Comparison of ENCODE assay signal across 15 mouse cellular contexts in genomic region chr9:49533912-49534491, GRCm38 (mm10). TPM values are rescaled to one million over a fixed set of nuclear protein-coding genes. Genes with fewer than 3 reads are reported as not detected.
A peak's percentile ranks its signal among the peaks of the same experiment; 100 is the strongest.
DNase-seq lines count a peak whose midpoint lies in the region; ATAC-seq lines count a peak whose summit lies in the region.
"Had no signal": no experiment of that assay in that cellular context is flagged by ENCODE, and none has a peak within 500 bp of the region (broad histone marks: within the 10 kb centered on the region; RNA-seq: fewer than 3 reads in every experiment).

No protein-coding gene starts in this region.

- H3K4me2 ChIP-seq in neural tube, embryonic 11.5 days (ENCODE audit: low read depth): no peak overlapping the region
- peak overlapping the region; percentile 38 for H3K4me2 ChIP-seq in forebrain, embryonic 13.5 days
- H3K4me2 ChIP-seq: heart, embryonic 15.5 days; limb, embryonic 13.5 days had no signal

- H3K9me3 ChIP-seq in neural tube, embryonic 11.5 days (ENCODE audit: control insufficient read depth, low read length): no peaks in the 10 kb centered on the region
- H3K9me3 ChIP-seq in forebrain, embryonic 13.5 days (replicated peaks): no peaks in the 10 kb centered on the region
- H3K9me3 ChIP-seq: heart, embryonic 15.5 days; limb, embryonic 13.5 days had no signal

- intact Hi-C loops in gastrocnemius, postnatal 14 days (cut with DNase I; ENCODE audit: low total_unique reads): no loop called here
- intact Hi-C loops in heart, postnatal 14 days (cut with DNase I): no loop called here

- WGBS in neural tube, embryonic 11.5 days: 10% methylated on average over 7 of the region's 8 CpGs
- 11% methylated on average over 6 of the region's 8 CpGs for WGBS in forebrain, embryonic 13.5 days

- H3K9ac ChIP-seq in neural tube, embryonic 11.5 days (ENCODE audit: low read length): no peak overlapping the region
- H3K9ac ChIP-seq in forebrain, embryonic 13.5 days: peak overlapping the region; percentile 12; the same call in 1 of the 2 replicates
- H3K9ac ChIP-seq: heart, embryonic 15.5 days; limb, embryonic 13.5 days had no signal

- H3K27me3 ChIP-seq in neural tube, embryonic 11.5 days (ENCODE audit: control insufficient read depth, insufficient read depth, low read length): no peaks in the 10 kb centered on the region
- no peaks in the 10 kb centered on the region for H3K27me3 ChIP-seq in forebrain, embryonic 13.5 days
- H3K27me3 ChIP-seq: heart, embryonic 15.5 days; limb, embryonic 13.5 days had no signal

- peak; percentile 63 for ATAC-seq in neural tube, embryonic 11.5 days (ENCODE audit: insufficient read depth, low FRiP score, low TSS enrichment)
- ATAC-seq in forebrain, embryonic 13.5 days: peak; percentile 76
- ATAC-seq in megakaryocyte progenitor cell, adult 5-6 weeks (replicated peaks; ENCODE audit: poor library complexity): peak; percentile 71

- H3K36me3 ChIP-seq in neural tube, embryonic 11.5 days (ENCODE audit: control insufficient read depth, insufficient read depth, low read length): no peaks in the 10 kb centered on the region
- peaks cover 23% of the 10 kb centered on the region for H3K36me3 ChIP-seq in forebrain, embryonic 13.5 days (ENCODE audit: poor library complexity, severe bottlenecking)
- H3K36me3 ChIP-seq: heart, embryonic 15.5 days had no signal

- DNase-seq in neural tube, embryonic 11.5 days (ENCODE audit: low spot score): peak; percentile 44
- no peak for DNase-seq in neural tube, embryonic 10.5 days (ENCODE audit: extremely low spot score, low spot score)
- no peak for DNase-seq in retina, postnatal 1 day
- DNase-seq in gastrocnemius, postnatal 10 days: no peak
- no peak for DNase-seq in gastrocnemius, postnatal 14 days
- no peak for DNase-seq in heart, postnatal 14 days
- DNase-seq: adrenal gland, postnatal 14 days; right cerebral cortex, postnatal 4 days; thymus, adult 18-20 months had no signal

- 0 out of 2 replicates have a peak overlapping the region, but pooled peaks have one; percentile 53 for H3K27ac ChIP-seq in neural tube, embryonic 11.5 days (ENCODE audit: low read depth, low read length)
- peak overlapping the region; percentile 80 for H3K27ac ChIP-seq in forebrain, embryonic 13.5 days
- H3K27ac ChIP-seq: heart, embryonic 15.5 days; kidney, postnatal 0 days; limb, embryonic 13.5 days; macrophage had no signal

- no peak overlapping the region for H3K4me3 ChIP-seq in neural tube, embryonic 11.5 days (ENCODE audit: low read depth, low read length)
- peak overlapping the region; percentile 1; the same call in 1 of the 2 replicates for H3K4me3 ChIP-seq in forebrain, embryonic 13.5 days
- H3K4me3 ChIP-seq: heart, embryonic 15.5 days; limb, embryonic 13.5 days had no signal

- peaks cover 14% of the 10 kb centered on the region for H3K4me1 ChIP-seq in neural tube, embryonic 11.5 days (ENCODE audit: control insufficient read depth, insufficient read depth, low read length)
- H3K4me1 ChIP-seq in forebrain, embryonic 13.5 days: peaks cover 52% of the 10 kb centered on the region

RNA-seq across cellular contexts. Expression of gene Ttc12, which starts 48.0 kb away (rescaled TPM):
- polyA plus RNA-seq in neural tube, embryonic 11.5 days (2014; fragmentation: Nextera tagmentation; extraction: Ambion mirVana): 1.7 and 2.4 TPM in 2 replicates
- polyA plus RNA-seq in forebrain, embryonic 13.5 days (2015; fragmentation: Nextera tagmentation; extraction: Ambion mirVana): 0.79 and 1.0 TPM in 2 replicates
- 1.3 TPM in 2 replicates for total RNA-seq in megakaryocyte progenitor cell, adult 5-6 weeks (2015)
- 0.95 and 3.2 TPM in 2 replicates for total RNA-seq in megakaryocyte progenitor cell, adult 5-6 weeks (2017)
- under 1 TPM; 0.66 to 0.93 TPM for total RNA-seq in gastrocnemius, postnatal 10 days (2021)
- total RNA-seq in gastrocnemius, postnatal 14 days (2021): 1 to 10 TPM in 1 of 2 experiments, under 1 TPM in 1; 0.86 to 1.2 TPM
- total RNA-seq in heart, postnatal 14 days (2021): 1 to 10 TPM; 9.4 to 9.7 TPM
